Mouse (Mus musculus): ENCODE results near the gene Cdk15.

The Cdk15 gene

GRCm38 (mm10) chr1:59256751-59257231 is at the start of gene Cdk15:
Cdk15 (plus strand) TSS chr1:59256906.
- no peak for DNase-seq (ENCODE audit: low spot score in 2 of 2)

GRCm38 (mm10) chr1:59208331-59208730 is 48.4 kb upstream of the Cdk15 start:
- no peak for DNase-seq (ENCODE audit: low spot score in 2 of 2)

DNA sequence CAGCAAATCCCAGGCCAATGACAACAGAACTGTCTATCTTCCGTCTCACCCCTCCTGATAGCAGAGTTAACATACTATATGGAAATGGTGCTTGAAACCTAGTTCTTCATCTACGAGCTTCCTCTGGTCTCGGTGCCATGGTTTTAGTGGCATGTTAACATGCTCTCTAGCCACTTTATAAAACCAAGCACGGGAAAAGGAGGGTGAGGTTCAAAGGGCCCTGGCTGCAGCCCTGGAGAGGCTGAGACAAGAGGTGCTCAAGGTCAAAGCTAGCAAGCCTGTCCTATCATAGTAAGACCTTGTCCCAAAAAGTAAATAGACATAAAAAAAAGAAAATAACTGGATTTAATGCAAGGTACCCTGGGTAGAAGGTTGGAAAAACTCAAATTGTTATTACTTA is 45.1 kb upstream of the Cdk15 start:
- no peak for DNase-seq (ENCODE audit: low spot score in 2 of 2)

DNA sequence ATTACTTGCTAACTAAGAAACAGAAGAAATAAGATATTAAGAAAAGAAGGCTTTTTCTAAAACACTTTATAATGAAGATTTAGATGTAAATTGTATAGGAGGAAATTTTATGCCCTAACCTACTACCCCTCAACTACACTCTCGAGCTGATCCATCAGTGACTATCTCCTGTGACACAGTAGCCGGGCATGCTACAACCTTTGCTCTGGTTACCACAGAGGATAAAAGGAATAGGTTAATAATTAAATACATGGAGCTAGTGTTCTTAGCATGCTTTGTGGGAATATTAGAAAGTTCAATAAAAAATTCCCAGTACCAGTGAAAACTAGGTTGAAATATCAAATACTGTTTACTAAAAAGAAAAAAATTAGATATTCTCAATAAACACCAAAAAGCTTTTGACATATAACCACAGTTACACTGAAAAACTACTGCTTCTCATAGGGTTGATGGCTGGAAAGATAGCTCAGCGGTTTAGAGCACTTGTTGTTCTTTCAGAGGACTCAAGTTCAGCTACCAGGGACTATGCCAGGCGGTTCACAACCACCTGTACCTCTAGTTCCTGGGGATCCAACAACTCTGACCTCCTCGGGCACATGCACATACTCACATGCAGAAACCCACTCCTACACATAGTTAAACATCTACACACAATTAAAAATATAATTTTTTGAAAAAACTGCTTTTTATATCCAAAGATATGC is 44.5 kb upstream of the Cdk15 start:
- DNase-seq (ENCODE audit: low spot score in 2 of 2): no peak

- DNase-seq (ENCODE audit: low spot score in 2 of 2): no peak
Observed at GRCm38 (mm10) chr1:59212951-59213350, 43.8 kb upstream of the Cdk15 start.

- DNase-seq (ENCODE audit: low spot score in 2 of 2): no peak
Observed at GRCm38 (mm10) chr1:59215446-59215845, 41.3 kb upstream of the Cdk15 start.

DNA sequence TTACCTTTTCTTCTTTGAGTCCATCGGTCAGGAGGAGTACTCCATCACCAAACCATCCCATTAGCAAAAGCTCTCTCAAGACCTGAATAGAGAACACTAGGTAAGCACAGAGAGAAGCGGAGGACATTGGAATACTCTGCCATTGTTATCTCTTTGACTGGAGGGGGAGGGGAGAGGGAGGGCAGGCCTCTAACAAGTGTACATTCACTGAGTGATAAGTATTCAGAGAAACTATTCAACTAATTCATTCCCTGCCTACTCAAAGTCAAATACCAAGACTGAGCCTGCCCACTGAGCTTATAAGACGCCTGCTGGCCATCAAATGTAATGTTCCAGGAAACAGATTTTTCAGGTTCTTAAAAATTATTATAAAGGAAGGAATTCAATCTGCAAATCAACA is 36.3 kb upstream of the Cdk15 start:
- no peak for DNase-seq (ENCODE audit: low spot score in 2 of 2)

GRCm38 (mm10) chr1:59221591-59221990 is 35.1 kb upstream of the Cdk15 start:
- DNase-seq (ENCODE audit: low spot score in 2 of 2): no peak

DNA sequence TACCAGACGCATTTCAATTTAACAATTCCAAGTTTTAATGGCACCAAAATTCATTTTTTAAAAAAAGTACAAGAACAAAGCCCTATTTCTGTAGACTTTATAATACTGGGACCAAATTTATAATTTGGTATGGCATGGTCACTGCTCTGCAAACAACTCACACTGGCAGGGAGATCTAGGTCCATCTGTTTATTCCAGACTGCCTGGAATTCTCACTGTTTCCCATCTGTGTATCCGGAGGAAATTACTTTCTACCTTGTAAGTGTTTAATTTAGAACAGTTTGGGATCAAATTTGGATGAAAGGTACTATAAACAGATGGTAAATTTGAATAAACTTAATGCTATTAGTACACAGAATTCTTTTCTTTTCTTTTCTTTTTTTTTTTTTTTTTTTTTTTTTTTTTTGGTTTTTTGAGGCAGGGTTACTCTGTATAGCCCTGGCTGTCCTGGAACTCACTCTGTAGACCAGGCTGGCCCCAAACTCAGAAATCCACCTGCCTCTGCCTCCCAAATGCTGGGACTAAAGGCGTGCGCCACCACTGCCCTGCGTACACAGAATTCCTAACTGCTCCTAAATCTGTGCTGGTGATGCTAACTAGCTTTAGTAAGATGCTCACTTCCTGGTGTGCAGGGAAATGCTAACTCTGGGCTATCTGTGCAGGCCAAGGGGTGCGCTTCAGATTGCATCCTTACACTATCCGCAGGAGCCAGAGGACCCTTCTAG is 34.4 kb upstream of the Cdk15 start:
- DNase-seq (ENCODE audit: low spot score in 2 of 2): no peak

- no peak for DNase-seq (ENCODE audit: low spot score in 2 of 2)
Observed at GRCm38 (mm10) chr1:59228552-59228951, 28.2 kb upstream of the Cdk15 start.

- no peak for DNase-seq (ENCODE audit: low spot score in 2 of 2)
Observed at GRCm38 (mm10) chr1:59229187-59229586, 27.5 kb upstream of the Cdk15 start.

- peak; percentile 98 to 100 for DNase-seq (ENCODE audit: low spot score in 2 of 2)
Observed at GRCm38 (mm10) chr1:59236856-59237441, 19.8 kb upstream of the Cdk15 start, which contains the start of gene Als2. Als2 (minus strand) TSS chr1:59237231.

GRCm38 (mm10) chr1:59237614-59238211 is 19.0 kb upstream of the Cdk15 start:
- DNase-seq (ENCODE audit: low spot score in 2 of 2): peak; percentile 45 to 51

- no peak for DNase-seq (ENCODE audit: low spot score in 2 of 2)
Observed at GRCm38 (mm10) chr1:59243770-59244169, 12.9 kb upstream of the Cdk15 start.

GRCm38 (mm10) chr1:59247602-59248001 is 9.1 kb upstream of the Cdk15 start:
- peak in 1 of 2 experiments; percentile 15 for DNase-seq (ENCODE audit: low spot score in 2 of 2)

GRCm38 (mm10) chr1:59252762-59253161 is 3.9 kb upstream of the Cdk15 start:
- DNase-seq (ENCODE audit: low spot score in 2 of 2): no peak

GRCm38 (mm10) chr1:59253301-59253909 is 3.3 kb upstream of the Cdk15 start:
- DNase-seq (ENCODE audit: low spot score in 2 of 2): no peak

- no peak for DNase-seq (ENCODE audit: low spot score in 2 of 2)
Observed at GRCm38 (mm10) chr1:59257736-59258135, 1.0 kb downstream of the Cdk15 start.

GRCm38 (mm10) chr1:59268931-59269330 is 12.2 kb downstream of the Cdk15 start:
- no peak for DNase-seq (ENCODE audit: low spot score in 2 of 2)

DNA sequence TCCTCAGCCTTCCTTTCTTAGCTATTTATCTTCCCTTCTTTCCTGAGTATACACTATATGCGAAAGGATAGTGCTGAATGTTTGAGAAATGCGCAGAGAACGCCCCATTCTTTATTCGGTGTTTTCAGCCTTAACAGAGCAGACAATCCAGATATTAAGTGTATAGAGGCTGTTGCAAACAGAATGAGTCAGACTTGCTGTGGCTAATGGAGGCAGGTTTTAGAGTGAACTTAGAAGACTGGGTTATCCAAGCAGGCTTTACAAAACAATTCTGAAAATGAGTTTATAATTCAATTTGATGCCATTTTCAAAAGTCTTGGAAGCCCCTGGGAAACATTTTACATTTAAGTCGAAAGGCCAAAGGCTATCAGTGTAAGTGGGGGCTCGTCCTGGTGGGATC is 12.8 kb downstream of the Cdk15 start:
- DNase-seq (ENCODE audit: low spot score in 2 of 2): no peak

- no peak for DNase-seq (ENCODE audit: low spot score in 2 of 2)
Observed at GRCm38 (mm10) chr1:59269951-59270689, 13.4 kb downstream of the Cdk15 start.
